Mouse (Mus musculus) cerebellum, postnatal 10 days (tissue): ENCODE measurements around the gene Foxo3.

Experiments
- DNase-seq, 2 experiments: peaks; one replicate each; pipeline ENCODE4 v3.0.0; 2021; ENCODE audit warnings: mixed read lengths in 2 of 2

Foxo3 gene

GRCm38 (mm10) chr10:42221996-42222395, 54.6 kb downstream of the Foxo3 start:
- DNase-seq, result no peak

DNA sequence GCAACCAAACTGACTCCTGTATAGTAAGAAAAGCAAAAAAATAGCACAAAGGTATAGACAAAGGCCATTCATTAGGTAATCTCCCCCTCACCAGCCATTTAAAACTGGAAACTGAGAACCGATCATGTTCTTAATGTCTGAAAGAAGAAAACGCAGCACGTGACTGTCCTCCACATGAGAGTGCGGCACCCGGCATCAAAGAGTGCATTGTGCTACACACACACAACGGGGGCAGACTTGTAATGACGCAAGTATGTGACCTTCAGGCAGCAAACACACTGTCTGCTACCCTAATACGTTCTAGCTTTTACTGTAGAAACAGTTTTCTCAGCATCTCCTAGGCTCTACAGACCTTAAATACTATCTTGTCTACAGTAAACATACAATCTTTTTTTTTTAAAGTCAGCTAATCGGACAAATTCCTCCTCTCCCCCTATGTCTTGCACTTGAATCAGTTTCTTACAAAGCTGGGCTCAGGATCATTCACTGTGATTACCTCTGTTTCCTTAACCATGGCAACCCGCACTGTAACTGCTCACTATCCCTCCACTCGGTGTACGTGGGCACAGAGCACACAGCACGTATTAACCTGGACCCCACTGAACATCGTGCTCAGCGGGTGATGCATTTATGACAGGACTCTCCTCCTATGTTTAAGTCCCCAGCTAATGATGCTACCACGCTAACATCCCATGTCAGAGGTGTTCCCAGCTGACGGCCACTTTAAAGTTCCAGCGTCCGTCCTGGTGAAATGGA, 55.2 kb downstream of the Foxo3 start:
- DNase-seq, result no peak

DNA sequence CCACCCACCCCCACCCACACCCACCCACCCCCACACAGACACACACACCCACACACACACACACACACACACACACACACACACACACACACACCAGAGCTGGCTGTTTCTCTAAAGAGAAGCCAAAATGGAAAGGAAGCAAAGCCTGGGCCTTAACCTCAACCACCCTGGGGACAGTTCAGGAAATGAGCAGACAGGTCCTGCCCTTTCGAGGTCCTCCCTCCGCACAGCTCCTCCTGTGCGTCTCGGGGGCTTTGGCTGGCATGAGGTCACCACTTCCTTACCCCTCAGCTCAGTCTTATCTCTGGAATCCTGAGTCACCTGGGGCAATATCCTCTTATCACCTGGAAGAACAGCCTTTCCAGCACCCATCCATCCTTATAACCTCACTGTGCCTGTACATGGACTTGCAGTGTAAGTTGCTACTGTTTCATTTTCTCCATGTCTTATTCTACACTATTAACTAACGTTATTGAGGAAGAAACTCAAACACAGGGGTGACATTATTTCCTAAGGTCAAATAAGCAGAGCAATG, 56.1 kb downstream of the Foxo3 start:
- DNase-seq, result no peak

DNA sequence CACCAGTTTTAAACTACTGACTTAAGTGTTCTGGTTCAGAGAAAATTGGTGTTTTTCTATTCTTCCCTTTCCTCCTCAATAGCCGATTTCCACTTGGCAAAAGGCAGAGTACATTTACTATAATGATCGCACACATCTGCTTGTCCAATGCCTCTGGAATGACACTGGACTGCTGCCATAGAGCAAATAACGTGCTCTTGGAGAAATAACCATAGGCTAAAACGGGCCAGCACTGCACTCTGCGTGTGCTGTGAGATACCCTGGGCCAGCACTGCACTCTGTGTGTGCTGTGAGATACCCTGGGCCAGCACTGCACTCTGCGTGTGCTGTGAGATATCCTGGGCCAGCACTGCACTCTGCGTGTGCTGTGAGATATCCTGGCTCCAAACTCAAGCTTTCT, 65.1 kb downstream of the Foxo3 start:
- no peak for DNase-seq

DNA sequence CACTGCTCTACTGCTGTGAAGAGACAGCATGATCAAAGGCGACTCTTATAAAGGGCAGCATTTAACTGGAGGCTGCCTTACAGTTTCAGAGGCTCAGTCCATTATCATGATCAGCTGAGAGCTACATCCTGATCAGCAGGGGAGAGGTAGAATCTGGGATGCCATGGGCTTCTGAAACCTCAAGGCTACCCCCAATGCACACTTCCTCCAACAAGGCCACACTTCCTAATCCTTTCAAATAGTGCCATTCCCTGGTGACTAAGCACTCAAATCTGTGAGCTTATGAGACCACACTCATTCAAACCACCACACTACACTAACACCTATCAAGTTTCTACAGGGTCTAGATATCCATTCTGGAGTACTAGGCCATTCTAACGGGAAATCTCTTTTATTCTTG, 65.9 kb downstream of the Foxo3 start:
- DNase-seq, result no peak

- DNase-seq, result no peak
These were observed 66.7 kb downstream of the Foxo3 start for GRCm38 (mm10) chr10:42209809-42210208.

DNA sequence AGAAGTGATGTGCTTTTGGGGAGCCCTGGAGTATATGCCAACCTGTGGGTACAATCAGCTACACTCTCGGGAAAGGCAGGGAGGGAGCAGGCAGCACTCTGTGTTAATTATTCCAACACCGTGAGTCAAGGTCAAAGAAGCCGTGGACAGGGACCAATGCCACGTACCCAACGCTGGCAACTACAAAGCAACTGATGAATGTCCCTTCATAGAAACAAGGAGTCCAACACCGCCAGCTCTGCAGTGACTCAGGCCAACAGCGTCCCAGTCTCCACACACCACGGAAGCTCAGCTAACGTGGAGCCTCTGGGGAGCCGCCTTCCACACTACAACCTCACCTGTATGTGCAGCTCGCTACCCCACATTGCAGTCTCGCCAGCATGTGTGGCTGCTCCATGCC, 68.9 kb downstream of the Foxo3 start:
- peak in 1 of 2 experiments; percentile 12 for DNase-seq

DNA sequence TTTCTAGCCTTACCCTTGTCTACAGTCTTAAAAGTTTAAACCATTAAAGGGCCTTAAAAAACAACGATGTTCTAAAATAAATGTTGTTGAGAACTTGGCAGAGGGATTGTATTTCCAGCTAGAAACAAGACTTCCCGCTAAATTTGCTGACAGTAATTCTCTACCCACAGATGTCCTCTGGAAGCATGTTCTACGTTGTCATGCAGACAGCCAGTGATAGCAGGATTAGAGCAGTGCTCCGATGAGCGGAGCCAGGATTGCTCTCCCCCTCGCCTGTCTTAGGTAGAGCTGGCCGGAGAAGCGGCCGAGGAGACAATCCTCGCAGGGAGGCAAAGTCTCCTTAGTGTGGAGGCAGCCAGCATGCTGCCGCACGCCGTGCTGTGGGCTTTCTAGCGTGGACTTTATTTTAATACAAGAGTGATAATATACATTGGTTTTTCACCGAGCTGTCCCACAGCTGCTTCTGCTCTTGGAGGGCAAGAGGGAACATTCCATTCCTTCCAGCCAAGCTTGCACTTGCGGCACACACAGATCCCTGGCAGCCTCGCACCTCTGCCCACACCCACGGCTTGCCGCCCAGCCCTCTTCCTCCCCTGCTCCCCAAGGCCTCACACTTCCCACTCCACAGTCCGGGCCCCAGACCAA, 71.7 kb downstream of the Foxo3 start:
- peak in 1 of 2 experiments; percentile 35 for DNase-seq

DNA sequence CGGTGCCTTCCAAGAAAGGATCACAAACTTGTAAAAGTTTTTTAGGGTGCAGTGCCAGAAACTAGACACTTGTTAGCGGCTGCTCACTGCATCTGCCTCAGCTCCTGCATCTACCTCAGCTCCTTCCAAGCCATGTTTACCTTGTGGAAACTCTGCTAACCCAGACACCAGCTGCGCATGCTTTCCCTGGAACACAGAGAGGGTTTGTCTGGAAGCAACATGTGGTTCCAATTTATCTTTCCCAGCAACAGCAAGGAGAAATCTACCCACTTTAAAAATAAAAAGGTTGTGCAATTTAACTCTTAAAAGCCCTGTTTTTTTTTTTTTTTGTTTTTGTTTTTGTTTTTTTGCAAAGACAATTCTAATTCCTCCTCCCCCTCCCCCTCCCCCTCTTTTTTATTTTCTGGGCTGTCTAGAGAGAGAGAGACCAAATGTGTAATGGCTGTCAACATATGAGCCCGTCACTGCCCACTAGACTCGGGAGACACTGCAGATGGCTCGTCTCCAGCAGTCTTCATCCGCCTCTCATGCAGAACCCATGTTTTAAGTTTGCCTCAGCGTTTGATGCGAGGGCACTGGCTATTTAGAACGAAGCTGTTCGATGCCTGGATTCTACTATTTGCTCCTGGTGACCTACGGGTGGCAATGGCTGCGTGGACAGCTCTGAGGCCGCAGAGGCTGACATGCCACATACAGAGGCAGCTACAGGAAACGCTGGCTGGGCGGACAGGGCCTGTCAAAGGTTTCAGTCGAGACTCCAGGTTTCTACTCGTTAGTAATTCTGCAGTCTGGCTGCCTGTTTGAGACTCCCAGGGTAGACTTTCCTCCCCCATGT, 73.0 kb downstream of the Foxo3 start:
- peak; percentile 35 to 37 for DNase-seq

GRCm38 (mm10) chr10:42202561-42202960, 74.0 kb downstream of the Foxo3 start:
- no peak for DNase-seq

- DNase-seq, result peak in 1 of 2 experiments; percentile 47
These were observed 77.1 kb downstream of the Foxo3 start for GRCm38 (mm10) chr10:42199472-42199871.

GRCm38 (mm10) chr10:42198682-42199081, 77.9 kb downstream of the Foxo3 start:
- DNase-seq, result no peak

GRCm38 (mm10) chr10:42194784-42195183, 81.8 kb downstream of the Foxo3 start:
- DNase-seq, result no peak

GRCm38 (mm10) chr10:42193981-42194380, 82.6 kb downstream of the Foxo3 start:
- DNase-seq, result no peak

GRCm38 (mm10) chr10:42192951-42193350, 83.6 kb downstream of the Foxo3 start:
- DNase-seq, result no peak

DNA sequence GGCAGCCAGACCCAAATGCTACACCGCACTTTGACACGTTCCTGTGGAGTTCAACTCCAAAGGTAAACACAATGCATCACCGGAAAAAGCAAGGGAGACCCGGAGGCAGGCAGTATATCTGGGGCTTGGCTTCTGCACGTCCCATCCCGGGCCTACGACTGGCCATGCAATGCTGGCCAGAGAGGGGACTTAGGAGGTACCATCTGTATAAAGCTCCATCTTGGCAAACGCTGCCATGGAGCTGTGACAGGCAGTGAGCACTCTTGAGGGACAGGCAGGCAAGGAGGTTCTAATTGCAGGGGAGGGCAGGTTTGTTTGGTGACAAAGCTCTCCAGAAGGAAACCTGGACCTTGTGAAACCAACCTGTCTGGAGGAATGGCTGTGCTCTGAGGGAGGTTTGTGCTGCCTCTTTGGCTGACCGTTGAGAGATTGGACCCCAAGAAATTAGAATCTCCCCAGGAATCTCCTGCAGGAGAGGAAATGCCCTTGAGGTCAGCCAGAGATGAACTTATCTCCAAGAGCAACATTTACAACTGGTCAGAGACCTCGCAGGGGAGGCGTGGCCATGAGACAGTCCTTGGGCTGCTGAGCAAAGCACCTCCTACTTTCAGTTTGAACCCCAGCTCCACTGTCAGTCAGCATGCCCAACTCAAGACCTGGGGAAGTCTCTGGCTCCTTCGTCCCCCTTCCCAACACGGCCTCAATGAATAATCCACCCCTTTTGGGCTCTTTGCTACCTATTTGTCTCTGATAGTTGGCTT, 86.7 kb downstream of the Foxo3 start:
- DNase-seq, result peak; percentile 77 to 85

DNA sequence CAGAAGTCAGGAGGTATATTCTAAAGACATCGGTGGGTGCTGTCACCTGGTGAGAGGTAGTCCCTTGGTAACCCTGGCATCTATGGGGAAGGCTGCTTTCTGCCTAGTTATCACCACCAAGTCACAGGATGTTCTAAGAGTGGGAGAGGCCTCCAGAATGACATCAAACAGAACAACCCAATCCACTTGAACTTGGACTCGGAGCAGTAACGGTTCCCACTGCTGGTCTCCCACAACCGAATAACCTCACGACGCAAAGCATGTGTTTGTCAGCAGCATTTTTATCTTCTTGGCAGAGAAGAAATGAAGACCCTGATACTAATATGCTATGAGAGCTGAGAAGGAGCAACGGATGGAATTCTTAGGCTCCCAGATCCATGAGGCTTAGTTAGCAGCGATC, 87.5 kb downstream of the Foxo3 start:
- no peak for DNase-seq

DNA sequence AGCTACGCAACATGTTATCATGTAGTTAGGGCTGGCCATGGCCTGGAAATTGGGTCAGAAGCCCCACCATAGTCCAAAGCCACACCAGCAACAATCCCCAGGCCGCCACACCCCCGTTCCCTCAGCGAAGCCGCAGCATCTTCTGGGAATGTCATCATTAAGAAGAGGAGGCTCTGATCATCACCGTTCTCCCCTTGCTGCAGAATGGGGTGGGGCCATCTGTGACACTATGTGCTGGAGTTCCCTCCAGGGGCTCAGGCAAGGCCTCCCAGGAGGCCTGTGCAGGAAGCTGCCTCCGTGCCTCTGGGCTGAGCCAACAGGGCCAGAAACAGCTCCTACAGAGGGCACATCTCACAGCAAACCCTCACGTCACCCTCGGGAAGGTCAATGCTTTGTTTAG, 88.5 kb downstream of the Foxo3 start:
- DNase-seq, result no peak

DNA sequence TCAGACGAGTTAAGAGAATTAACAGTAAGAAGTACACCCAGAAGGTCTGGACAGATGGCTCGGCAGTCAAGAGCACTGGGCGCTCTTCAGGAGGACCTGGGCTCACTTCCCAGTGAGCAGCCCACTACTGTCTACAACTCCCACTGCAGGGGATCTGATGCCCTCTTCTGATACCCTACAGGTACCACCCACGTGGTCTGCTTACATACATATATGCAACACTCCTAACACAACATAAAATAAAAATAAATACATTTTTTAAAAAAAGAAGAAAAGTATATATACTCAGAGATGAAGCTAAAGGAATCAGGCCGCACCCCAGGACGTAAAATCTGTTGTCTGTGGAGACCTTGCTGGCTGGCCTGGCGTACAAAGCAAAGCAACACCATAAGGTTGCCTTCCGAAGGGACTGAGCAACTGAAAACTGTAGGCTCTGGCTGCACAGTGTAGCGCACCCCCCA, 89.6 kb downstream of the Foxo3 start:
- peak; percentile 72 to 81 for DNase-seq

- DNase-seq, result no peak
These were observed 96.2 kb downstream of the Foxo3 start for GRCm38 (mm10) chr10:42180333-42180732.

GRCm38 (mm10) chr10:42178751-42179150, 97.8 kb downstream of the Foxo3 start:
- no peak for DNase-seq
